Mouse (Mus musculus) heart, postnatal 0 days (tissue): ENCODE data around the gene Pltp.

Experiments
- CTCF ChIP-seq: IDR thresholded peaks from 2 replicates; pipeline ENCODE4 v1.5.1; 2016; ENCODE audit warnings: antibody characterized with exemption, control low read depth, low read depth
- EP300 ChIP-seq: IDR thresholded peaks from 2 replicates; pipeline ENCODE4 v1.6.1; 2016; ENCODE audit warnings: antibody characterized with exemption, low read depth

DNA sequence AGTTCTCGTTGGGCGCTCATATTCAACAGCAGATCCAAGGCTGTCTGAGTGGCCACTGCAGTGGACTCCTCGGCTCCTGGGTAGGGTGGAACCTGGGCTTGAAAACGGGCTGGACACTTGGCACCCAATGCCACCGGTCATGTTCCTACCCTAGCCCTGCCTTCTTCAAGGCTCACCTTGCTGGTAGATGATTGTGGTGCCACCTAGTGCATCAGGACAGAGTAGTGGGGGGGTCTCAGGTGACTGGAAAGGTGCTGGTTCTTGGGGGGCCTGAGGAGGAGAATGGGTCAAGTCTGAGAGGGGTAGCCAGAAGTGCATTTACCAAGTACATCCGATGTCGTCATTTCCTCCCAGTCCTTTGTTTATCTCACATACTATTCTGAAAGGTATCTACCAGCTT is 40.5 kb upstream of the Pltp start:
- no peak for TF ChIP-seq EP300
- TF ChIP-seq CTCF: no peak
